Mouse (Mus musculus): ENCODE measurements around the gene Elmsan1. TPM values are rescaled to one million over a fixed set of nuclear protein-coding genes. Genes with fewer than 3 reads are reported as not detected.

Elmsan1 gene
- polyA plus RNA-seq, 1 experiment from 2014 or later = 2.8 TPM

- 22% methylated on average over 8 of the region's 8 CpGs for WGBS (ENCODE audit: insufficient replicate concordance)
- Histone ChIP-seq H3K27ac (ENCODE audit: low read depth) (peak overlapping the region; percentile 99), H3K4me1 (ENCODE audit: insufficient read depth) (peaks cover 74% of the 10 kb centered on the region), H3K4me2 (ENCODE audit: low read depth, low read length) (peak overlapping the region; percentile 45), H3K9ac (replicated peaks) (peak overlapping the region; percentile 23), H3K9me3 (ENCODE audit: low read length) (no peaks in the 10 kb centered on the region), H3K4me3 (ENCODE audit: low read depth, low read length) (no peak overlapping the region), H3K27me3 (ENCODE audit: insufficient read depth, low read length) (no peaks in the 10 kb centered on the region), H3K36me3 (replicated peaks; ENCODE audit: insufficient read depth, low read length) (peaks cover 9% of the 10 kb centered on the region; the same call in 1 of the 2 replicates)
- DNase-seq (peak; percentile 82), ATAC-seq (peak; percentile 86)
- TF ChIP-seq CTCF (IDR thresholded peaks at IDR 0.05; ENCODE audit: low read depth) = no peak
- 0 out of 2 replicates have a peak, but pooled peaks have one; percentile 4 for TF ChIP-seq EP300 (IDR thresholded peaks at IDR 0.05; ENCODE audit: low read depth)
Measured at GRCm38 (mm10) chr12:84180701-84181435, 37.8 kb downstream of the Elmsan1 start.

- H3K4me1 ChIP-seq (ENCODE audit: insufficient read depth) = peaks cover 72% of the 10 kb centered on the region
- no peak for TF ChIP-seq EP300 (IDR thresholded peaks at IDR 0.05; ENCODE audit: low read depth)
- no peak for TF ChIP-seq CTCF (IDR thresholded peaks at IDR 0.05; ENCODE audit: low read depth)
- no peaks in the 10 kb centered on the region for H3K9me3 ChIP-seq (ENCODE audit: low read length)
- 67% methylated on average over 3 of the region's 3 CpGs for WGBS (ENCODE audit: insufficient replicate concordance)
- ATAC-seq = no peak
- H3K4me2 ChIP-seq (ENCODE audit: low read depth, low read length) = peak overlapping the region; percentile 45
- peak overlapping the region; percentile 23; the same call in 1 of the 2 replicates for H3K9ac ChIP-seq (replicated peaks)
- no peak overlapping the region for H3K4me3 ChIP-seq (ENCODE audit: low read depth, low read length)
- no peak for DNase-seq
- H3K27me3 ChIP-seq (ENCODE audit: insufficient read depth, low read length) = no peaks in the 10 kb centered on the region
- peak overlapping the region; percentile 99; the same call in 1 of the 2 replicates for H3K27ac ChIP-seq (ENCODE audit: low read depth)
- H3K36me3 ChIP-seq (replicated peaks; ENCODE audit: insufficient read depth, low read length) = peaks cover 4% of the 10 kb centered on the region; the same call in 1 of the 2 replicates
Measured at GRCm38 (mm10) chr12:84180090-84180489, 38.6 kb downstream of the Elmsan1 start.

DNA sequence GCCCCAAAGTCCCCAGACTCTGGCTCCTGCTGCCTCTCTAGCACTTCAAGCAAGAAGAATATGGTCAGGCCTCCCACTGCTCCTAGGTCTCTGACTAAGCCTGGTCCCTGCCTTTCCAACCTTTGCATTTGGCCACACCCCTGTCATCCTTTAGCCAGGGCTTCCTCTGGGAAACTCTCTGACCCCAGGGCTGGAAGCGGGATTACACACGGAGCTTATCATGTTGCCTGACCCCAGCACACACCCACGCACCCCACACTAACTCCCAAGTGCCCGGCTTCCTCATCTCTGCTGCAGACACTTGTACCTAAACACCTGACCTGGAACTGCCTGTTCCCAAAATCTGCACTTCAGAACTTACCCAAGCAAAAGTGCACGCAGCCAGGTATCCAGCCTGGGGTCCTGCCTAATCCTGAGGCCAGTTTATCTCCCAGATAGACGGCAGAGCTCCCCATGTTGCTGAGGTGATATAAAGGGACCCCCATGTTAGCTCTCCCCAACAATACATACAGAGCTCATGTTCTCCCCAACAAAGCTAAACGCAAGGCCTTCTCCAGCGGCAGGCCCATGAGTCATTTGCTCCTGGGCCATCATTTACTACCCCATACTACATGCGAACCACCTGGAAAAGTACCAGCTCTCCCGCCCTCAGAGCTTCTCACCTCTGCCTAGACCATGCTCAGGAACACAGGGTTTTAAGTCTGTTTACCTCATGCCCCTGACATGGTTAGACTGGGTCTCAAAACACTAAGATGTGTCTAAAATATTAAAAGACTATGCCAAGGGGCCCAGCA, 39.8 kb downstream of the Elmsan1 start:
- Histone ChIP-seq H3K9me3 (ENCODE audit: low read length) (no peaks in the 10 kb centered on the region), H3K4me1 (ENCODE audit: insufficient read depth) (peaks cover 82% of the 10 kb centered on the region), H3K4me2 (ENCODE audit: low read depth, low read length) (0 out of 2 replicates have a peak overlapping the region, but pooled peaks have one; percentile 20), H3K27ac (ENCODE audit: low read depth) (peak overlapping the region; percentile 99), H3K27me3 (ENCODE audit: insufficient read depth, low read length) (no peaks in the 10 kb centered on the region), H3K9ac (replicated peaks) (peak overlapping the region; percentile 41), H3K36me3 (replicated peaks; ENCODE audit: insufficient read depth, low read length) (peaks cover 3% of the 10 kb centered on the region; the same call in 1 of the 2 replicates), H3K4me3 (ENCODE audit: low read depth, low read length) (no peak overlapping the region)
- DNase-seq = no peak
- TF ChIP-seq EP300 (IDR thresholded peaks at IDR 0.05; ENCODE audit: low read depth) = no peak
- no peak for ATAC-seq
- WGBS (ENCODE audit: insufficient replicate concordance) = 45% methylated on average over 10 of the region's 10 CpGs

DNA sequence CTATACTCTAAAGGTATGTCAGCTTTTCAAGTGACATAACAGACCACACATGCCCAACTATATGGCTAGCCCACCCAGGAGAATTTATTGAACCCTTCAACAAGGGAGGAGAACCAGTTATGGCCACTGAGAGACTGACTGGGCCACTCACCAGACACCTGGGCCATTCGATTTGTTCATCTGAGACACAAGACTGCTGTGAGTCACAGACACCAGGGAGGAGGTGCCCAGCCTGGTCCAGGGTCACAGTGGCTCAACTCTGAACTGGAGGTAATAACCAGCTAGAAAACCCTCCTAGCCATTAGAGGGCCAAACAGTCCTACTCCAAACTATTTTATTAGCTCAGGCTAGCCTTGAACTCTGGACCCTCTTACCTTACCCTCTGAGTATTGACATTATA, 40.6 kb downstream of the Elmsan1 start:
- TF ChIP-seq EP300 (IDR thresholded peaks at IDR 0.05; ENCODE audit: low read depth) (no peak), CTCF (IDR thresholded peaks at IDR 0.05; ENCODE audit: low read depth) (no peak)
- ATAC-seq = no peak
- H3K9ac ChIP-seq (replicated peaks) = peak overlapping the region; percentile 41
- H3K4me3 ChIP-seq (ENCODE audit: low read depth, low read length) = no peak overlapping the region
- no peaks in the 10 kb centered on the region for H3K9me3 ChIP-seq (ENCODE audit: low read length)
- WGBS (ENCODE audit: insufficient replicate concordance) = 43% methylated on average over 1 of the region's 1 CpGs
- H3K4me1 ChIP-seq (ENCODE audit: insufficient read depth) = peaks cover 89% of the 10 kb centered on the region
- no peak for DNase-seq
- no peaks in the 10 kb centered on the region for H3K27me3 ChIP-seq (ENCODE audit: insufficient read depth, low read length)
- H3K4me2 ChIP-seq (ENCODE audit: low read depth, low read length) = peak overlapping the region; percentile 87; the same call in 1 of the 2 replicates
- peak overlapping the region; percentile 99 for H3K27ac ChIP-seq (ENCODE audit: low read depth)
- peaks cover 11% of the 10 kb centered on the region for H3K36me3 ChIP-seq (replicated peaks; ENCODE audit: insufficient read depth, low read length)

DNA sequence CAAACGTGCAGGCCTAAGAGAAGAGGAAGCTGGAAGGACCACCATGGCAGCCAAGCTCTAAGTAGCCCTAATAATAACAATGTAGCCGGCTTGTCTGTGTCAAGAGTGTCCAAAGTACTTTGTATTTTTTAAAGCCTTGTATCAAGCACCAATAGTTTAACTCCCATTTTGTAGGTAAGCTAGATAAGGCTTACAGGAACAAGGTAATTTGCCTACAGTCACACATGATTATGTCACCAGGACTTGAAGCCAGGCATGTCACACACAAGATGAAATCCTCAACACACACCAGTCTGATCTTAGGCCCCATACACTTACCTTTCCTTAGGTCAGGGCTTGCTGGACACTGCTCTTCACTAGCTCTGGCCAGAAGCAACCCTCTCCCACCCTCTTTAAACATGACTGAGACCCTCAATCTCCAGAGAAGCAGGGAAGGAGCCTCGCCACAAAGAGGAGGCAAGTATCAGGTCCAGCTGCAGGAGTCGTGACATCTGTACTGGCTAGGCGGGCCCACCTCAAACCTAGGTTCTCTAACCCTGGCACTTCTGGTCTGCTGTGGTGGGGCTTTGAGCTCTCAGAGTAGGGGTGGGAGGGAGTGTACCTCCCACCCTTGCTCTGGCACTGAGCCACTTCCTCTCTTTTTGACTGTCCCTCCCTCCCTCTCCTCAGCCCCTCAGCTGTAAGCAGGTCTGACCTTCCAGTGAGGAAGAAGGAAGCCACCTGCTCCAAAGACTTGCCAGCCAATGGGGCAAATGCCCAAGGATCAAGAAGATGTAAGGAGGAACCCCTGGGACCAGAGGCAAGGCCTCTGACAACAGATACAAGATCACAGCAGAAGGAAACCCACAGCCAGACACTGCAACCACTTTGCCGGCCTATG, 41.6 kb downstream of the Elmsan1 start:
- no peak for TF ChIP-seq EP300 (IDR thresholded peaks at IDR 0.05; ENCODE audit: low read depth)
- no peak for TF ChIP-seq CTCF (IDR thresholded peaks at IDR 0.05; ENCODE audit: low read depth)
- Histone ChIP-seq H3K4me3 (ENCODE audit: low read depth, low read length) (no peak overlapping the region), H3K9ac (replicated peaks) (peak overlapping the region; percentile 80), H3K27ac (ENCODE audit: low read depth) (peak overlapping the region; percentile 99), H3K27me3 (ENCODE audit: insufficient read depth, low read length) (no peaks in the 10 kb centered on the region), H3K36me3 (replicated peaks; ENCODE audit: insufficient read depth, low read length) (peaks cover 19% of the 10 kb centered on the region), H3K9me3 (ENCODE audit: low read length) (no peaks in the 10 kb centered on the region), H3K4me2 (ENCODE audit: low read depth, low read length) (peak overlapping the region; percentile 87), H3K4me1 (ENCODE audit: insufficient read depth) (peaks cover 93% of the 10 kb centered on the region)
- ATAC-seq (no peak), DNase-seq (peak; percentile 44)
- 28% methylated on average over 6 of the region's 6 CpGs for WGBS (ENCODE audit: insufficient replicate concordance)
